Mouse (Mus musculus): ENCODE measurements around the gene Wfdc1. TPM values are rescaled to one million over a fixed set of nuclear protein-coding genes. Genes with fewer than 3 reads are reported as not detected.

Gene Wfdc1
- polyA plus RNA-seq, 1 experiment from 2014 or later, result 0.36 TPM

- peak overlapping the region; percentile 37 for H3K4me3 ChIP-seq (ENCODE audit: low read depth, low read length)
Observed at GRCm38 (mm10) chr8:119678138-119678843, 12.1 kb downstream of the Wfdc1 start.

GRCm38 (mm10) chr8:119679184-119679583 lies 13.0 kb downstream of the Wfdc1 start:
- ATAC-seq (replicated peaks; ENCODE audit: low FRiP score) (no peak), DNase-seq (ENCODE audit: low spot score) (no peak)
- H3K4me3 ChIP-seq (ENCODE audit: low read depth, low read length), result no peak overlapping the region
- H3K27me3 ChIP-seq (replicated peaks; ENCODE audit: control insufficient read depth, insufficient read depth, low read length), result no peaks in the 10 kb centered on the region
- H3K4me1 ChIP-seq (replicated peaks; ENCODE audit: control insufficient read depth, insufficient read depth, low read length), result peaks cover 3% of the 10 kb centered on the region; the same call in 1 of the 2 replicates
- no peaks in the 10 kb centered on the region for H3K9me3 ChIP-seq (ENCODE audit: control insufficient read depth, low read length)
- WGBS, result 68% methylated on average over 14 of the region's 14 CpGs
- no peak overlapping the region for H3K4me2 ChIP-seq
- H3K27ac ChIP-seq (ENCODE audit: low read depth, low read length), result no peak overlapping the region
- H3K36me3 ChIP-seq (ENCODE audit: control insufficient read depth, insufficient read depth, low read length), result no peaks in the 10 kb centered on the region
- no peak overlapping the region for H3K9ac ChIP-seq (ENCODE audit: low read depth, low read length)

More at GRCm38 (mm10) chr8:119678138-119678843, 12.1 kb downstream of the Wfdc1 start:
- Histone ChIP-seq H3K27ac (ENCODE audit: low read depth, low read length) (no peak overlapping the region), H3K27me3 (replicated peaks; ENCODE audit: control insufficient read depth, insufficient read depth, low read length) (no peaks in the 10 kb centered on the region), H3K9ac (ENCODE audit: low read depth, low read length) (no peak overlapping the region), H3K4me2 (peak overlapping the region; percentile 64), H3K36me3 (ENCODE audit: control insufficient read depth, insufficient read depth, low read length) (no peaks in the 10 kb centered on the region), H3K4me1 (replicated peaks; ENCODE audit: control insufficient read depth, insufficient read depth, low read length) (peaks cover 3% of the 10 kb centered on the region; the same call in 1 of the 2 replicates), H3K9me3 (ENCODE audit: control insufficient read depth, low read length) (no peaks in the 10 kb centered on the region)
- DNase-seq (ENCODE audit: low spot score) (no peak), ATAC-seq (replicated peaks; ENCODE audit: low FRiP score) (peak; percentile 44)
- 7% methylated on average over 18 of the region's 18 CpGs for WGBS

GRCm38 (mm10) chr8:119690602-119691001 lies 24.4 kb downstream of the Wfdc1 start:
- whole genome bisulfite sequencing, result 62% methylated on average over 6 of the region's 6 CpGs
- no peaks in the 10 kb centered on the region for H3K36me3 ChIP-seq (ENCODE audit: control insufficient read depth, insufficient read depth, low read length)
- H3K9ac ChIP-seq (ENCODE audit: low read depth, low read length), result no peak overlapping the region
- no peak overlapping the region for H3K4me3 ChIP-seq (ENCODE audit: low read depth, low read length)
- no peak overlapping the region for H3K27ac ChIP-seq (ENCODE audit: low read depth, low read length)
- H3K4me1 ChIP-seq (replicated peaks; ENCODE audit: control insufficient read depth, insufficient read depth, low read length), result no peaks in the 10 kb centered on the region
- DNase-seq (ENCODE audit: low spot score) (no peak), ATAC-seq (replicated peaks; ENCODE audit: low FRiP score) (no peak)
- no peaks in the 10 kb centered on the region for H3K27me3 ChIP-seq (replicated peaks; ENCODE audit: control insufficient read depth, insufficient read depth, low read length)
- no peak overlapping the region for H3K4me2 ChIP-seq
- no peaks in the 10 kb centered on the region for H3K9me3 ChIP-seq (ENCODE audit: control insufficient read depth, low read length)

GRCm38 (mm10) chr8:119691989-119692388 lies 25.8 kb downstream of the Wfdc1 start:
- Histone ChIP-seq H3K9me3 (ENCODE audit: control insufficient read depth, low read length) (no peaks in the 10 kb centered on the region), H3K4me2 (no peak overlapping the region), H3K4me3 (ENCODE audit: low read depth, low read length) (no peak overlapping the region), H3K4me1 (replicated peaks; ENCODE audit: control insufficient read depth, insufficient read depth, low read length) (no peaks in the 10 kb centered on the region), H3K27ac (ENCODE audit: low read depth, low read length) (no peak overlapping the region), H3K36me3 (ENCODE audit: control insufficient read depth, insufficient read depth, low read length) (no peaks in the 10 kb centered on the region), H3K9ac (ENCODE audit: low read depth, low read length) (no peak overlapping the region), H3K27me3 (replicated peaks; ENCODE audit: control insufficient read depth, insufficient read depth, low read length) (no peaks in the 10 kb centered on the region)
- no peak for DNase-seq (ENCODE audit: low spot score)
- WGBS, result 70% methylated on average over 4 of the region's 4 CpGs
- no peak for ATAC-seq (replicated peaks; ENCODE audit: low FRiP score)

- DNase-seq (ENCODE audit: low spot score), result no peak
- H3K9ac ChIP-seq (ENCODE audit: low read depth, low read length), result no peak overlapping the region
- no peak overlapping the region for H3K4me3 ChIP-seq (ENCODE audit: low read depth, low read length)
- H3K9me3 ChIP-seq (ENCODE audit: control insufficient read depth, low read length), result no peaks in the 10 kb centered on the region
- peaks cover 22% of the 10 kb centered on the region for H3K27me3 ChIP-seq (replicated peaks; ENCODE audit: control insufficient read depth, insufficient read depth, low read length)
- H3K27ac ChIP-seq (ENCODE audit: low read depth, low read length), result no peak overlapping the region
- H3K36me3 ChIP-seq (ENCODE audit: control insufficient read depth, insufficient read depth, low read length), result no peaks in the 10 kb centered on the region
- no peak overlapping the region for H3K4me2 ChIP-seq
- 70% methylated on average over 7 of the region's 7 CpGs for WGBS
- H3K4me1 ChIP-seq (replicated peaks; ENCODE audit: control insufficient read depth, insufficient read depth, low read length), result no peaks in the 10 kb centered on the region
- ATAC-seq (replicated peaks; ENCODE audit: low FRiP score), result no peak
Observed at GRCm38 (mm10) chr8:119694696-119695095, 28.5 kb downstream of the Wfdc1 start.

GRCm38 (mm10) chr8:119697163-119697562 lies 31.0 kb downstream of the Wfdc1 start:
- peaks cover 45% of the 10 kb centered on the region for H3K27me3 ChIP-seq (replicated peaks; ENCODE audit: control insufficient read depth, insufficient read depth, low read length)
- no peaks in the 10 kb centered on the region for H3K9me3 ChIP-seq (ENCODE audit: control insufficient read depth, low read length)
- H3K27ac ChIP-seq (ENCODE audit: low read depth, low read length), result no peak overlapping the region
- no peaks in the 10 kb centered on the region for H3K36me3 ChIP-seq (ENCODE audit: control insufficient read depth, insufficient read depth, low read length)
- ATAC-seq (replicated peaks; ENCODE audit: low FRiP score) (no peak), DNase-seq (ENCODE audit: low spot score) (no peak)
- H3K4me2 ChIP-seq, result no peak overlapping the region
- H3K4me3 ChIP-seq (ENCODE audit: low read depth, low read length), result no peak overlapping the region
- H3K9ac ChIP-seq (ENCODE audit: low read depth, low read length), result no peak overlapping the region
- 73% methylated on average over 2 of the region's 2 CpGs for WGBS
- H3K4me1 ChIP-seq (replicated peaks; ENCODE audit: control insufficient read depth, insufficient read depth, low read length), result no peaks in the 10 kb centered on the region

- H3K4me3 ChIP-seq (ENCODE audit: low read depth, low read length), result no peak overlapping the region
Observed at GRCm38 (mm10) chr8:119698960-119699359, 32.8 kb downstream of the Wfdc1 start.

GRCm38 (mm10) chr8:119699549-119700134 lies 33.5 kb downstream of the Wfdc1 start, which contains the start of gene Atp2c2:
Gene Atp2c2 (plus strand): TSS chr8:119700009.
- no peak within 1 kb of the TSS for H3K9ac ChIP-seq (ENCODE audit: low read depth, low read length)
- peak within 1 kb of the TSS; percentile 51 for H3K4me2 ChIP-seq
- no peaks in the 10 kb centered on the region for H3K4me1 ChIP-seq (replicated peaks; ENCODE audit: control insufficient read depth, insufficient read depth, low read length)
- H3K27ac ChIP-seq (ENCODE audit: low read depth, low read length), result no peak within 1 kb of the TSS
- H3K27me3 ChIP-seq (replicated peaks; ENCODE audit: control insufficient read depth, insufficient read depth, low read length), result peaks cover 49% of the 10 kb centered on the region
- H3K9me3 ChIP-seq (ENCODE audit: control insufficient read depth, low read length), result no peaks in the 10 kb centered on the region
- no peak for ATAC-seq (replicated peaks; ENCODE audit: low FRiP score)
- H3K4me3 ChIP-seq (ENCODE audit: low read depth, low read length), result peak within 1 kb of the TSS; percentile 21; the same call in 1 of the 2 replicates
- no peaks in the 10 kb centered on the region for H3K36me3 ChIP-seq (ENCODE audit: control insufficient read depth, insufficient read depth, low read length)
- 4% methylated on average over 26 of the region's 26 CpGs for WGBS
- no peak for DNase-seq (ENCODE audit: low spot score)

More at GRCm38 (mm10) chr8:119698960-119699359, 32.8 kb downstream of the Wfdc1 start:
- Histone ChIP-seq H3K4me2 (peak overlapping the region; percentile 51), H3K4me1 (replicated peaks; ENCODE audit: control insufficient read depth, insufficient read depth, low read length) (no peaks in the 10 kb centered on the region), H3K9me3 (ENCODE audit: control insufficient read depth, low read length) (no peaks in the 10 kb centered on the region), H3K9ac (ENCODE audit: low read depth, low read length) (no peak overlapping the region), H3K27ac (ENCODE audit: low read depth, low read length) (no peak overlapping the region), H3K27me3 (replicated peaks; ENCODE audit: control insufficient read depth, insufficient read depth, low read length) (peaks cover 49% of the 10 kb centered on the region), H3K36me3 (ENCODE audit: control insufficient read depth, insufficient read depth, low read length) (no peaks in the 10 kb centered on the region)
- DNase-seq (ENCODE audit: low spot score) (peak; percentile 46), ATAC-seq (replicated peaks; ENCODE audit: low FRiP score) (peak; percentile 30; the same call in 1 of the 2 replicates)
- 4% methylated on average over 12 of the region's 12 CpGs for WGBS

Data from liver, embryonic 11.5 days (tissue).